Mouse (Mus musculus): ENCODE measurements around the gene Slc30a3. TPM values are rescaled to one million over a fixed set of nuclear protein-coding genes. Genes with fewer than 3 reads are reported as not detected.

The Slc30a3 gene
- 0.10 TPM in 1 of 2 replicates, not detected in the other for polyA plus RNA-seq (2015; fragmentation: Nextera tagmentation; extraction: Ambion mirVana)

- Histone ChIP-seq H3K4me1 (replicated peaks; ENCODE audit: control insufficient read depth, insufficient read depth, low read length) (no peaks in the 10 kb centered on the region), H3K4me2 (replicated peaks; ENCODE audit: low read depth) (no peak within 1 kb of the TSS)
- WGBS = 91% methylated on average over 18 of the region's 18 CpGs
These were observed at the start of gene Slc30a3 for GRCm38 (mm10) chr5:31108000-31108490. Gene Slc30a3 (minus strand): TSS chr5:31108237.

GRCm38 (mm10) chr5:31154152-31154553, 46.1 kb upstream of the Slc30a3 start, which contains the start of gene Mpv17:
Gene Mpv17 (minus strand): TSS chr5:31154251.
- Histone ChIP-seq H3K27me3 (replicated peaks; ENCODE audit: control insufficient read depth, insufficient read depth, low read length) (no peaks in the 10 kb centered on the region), H3K4me1 (replicated peaks; ENCODE audit: control insufficient read depth, insufficient read depth, low read length) (peaks cover 5% of the 10 kb centered on the region), H3K9ac (ENCODE audit: low read depth, low read length) (peak within 1 kb of the TSS; percentile 71), H3K36me3 (ENCODE audit: control insufficient read depth, insufficient read depth) (peaks cover 28% of the 10 kb centered on the region), H3K4me3 (ENCODE audit: low read depth, low read length) (peak within 1 kb of the TSS; percentile 73), H3K9me3 (ENCODE audit: control insufficient read depth) (no peaks in the 10 kb centered on the region), H3K4me2 (replicated peaks; ENCODE audit: low read depth) (peak within 1 kb of the TSS; percentile 79), H3K27ac (ENCODE audit: low read depth, low read length) (peak within 1 kb of the TSS; percentile 57)
- under 1% methylated on average over 19 of the region's 19 CpGs for WGBS
- peak; percentile 89 for ATAC-seq
- no peak for TF ChIP-seq CTCF (IDR thresholded peaks at IDR 0.05; ENCODE audit: low read depth)

More at GRCm38 (mm10) chr5:31108000-31108490, at the start of gene Slc30a3:
- Histone ChIP-seq H3K27ac (ENCODE audit: low read depth, low read length) (no peak within 1 kb of the TSS), H3K9me3 (ENCODE audit: control insufficient read depth) (no peaks in the 10 kb centered on the region), H3K4me3 (ENCODE audit: low read depth, low read length) (no peak within 1 kb of the TSS), H3K9ac (ENCODE audit: low read depth, low read length) (no peak within 1 kb of the TSS), H3K36me3 (ENCODE audit: control insufficient read depth, insufficient read depth) (no peaks in the 10 kb centered on the region), H3K27me3 (replicated peaks; ENCODE audit: control insufficient read depth, insufficient read depth, low read length) (0 out of 2 replicates have a peak, but pooled peaks cover 4% of the 10 kb centered on the region)
- no peak for TF ChIP-seq CTCF (IDR thresholded peaks at IDR 0.05; ENCODE audit: low read depth)
- ATAC-seq = no peak

- Histone ChIP-seq H3K27me3 (replicated peaks; ENCODE audit: control insufficient read depth, insufficient read depth, low read length) (no peaks in the 10 kb centered on the region), H3K9ac (ENCODE audit: low read depth, low read length) (peak overlapping the region; percentile 71), H3K4me2 (replicated peaks; ENCODE audit: low read depth) (peak overlapping the region; percentile 79), H3K9me3 (ENCODE audit: control insufficient read depth) (no peaks in the 10 kb centered on the region), H3K27ac (ENCODE audit: low read depth, low read length) (peak overlapping the region; percentile 57), H3K4me3 (ENCODE audit: low read depth, low read length) (peak overlapping the region; percentile 73), H3K4me1 (replicated peaks; ENCODE audit: control insufficient read depth, insufficient read depth, low read length) (peaks cover 5% of the 10 kb centered on the region), H3K36me3 (ENCODE audit: control insufficient read depth, insufficient read depth) (peaks cover 23% of the 10 kb centered on the region)
- TF ChIP-seq CTCF (IDR thresholded peaks at IDR 0.05; ENCODE audit: low read depth) = no peak
- WGBS = 25% methylated on average over 6 of the region's 6 CpGs
- ATAC-seq = 0 out of 2 replicates have a peak, but pooled peaks have one; percentile 5
These were observed 45.6 kb upstream of the Slc30a3 start for GRCm38 (mm10) chr5:31153516-31154151.

- WGBS = 70% methylated on average over 3 of the region's 3 CpGs
- no peak overlapping the region for H3K4me3 ChIP-seq (ENCODE audit: low read depth, low read length)
- ATAC-seq = peak; percentile 42; the same call in 1 of the 2 replicates
- peak overlapping the region; percentile 50; the same call in 1 of the 2 replicates for H3K27ac ChIP-seq (ENCODE audit: low read depth, low read length)
- H3K9ac ChIP-seq (ENCODE audit: low read depth, low read length) = no peak overlapping the region
- H3K4me2 ChIP-seq (replicated peaks; ENCODE audit: low read depth) = no peak overlapping the region
- TF ChIP-seq CTCF (IDR thresholded peaks at IDR 0.05; ENCODE audit: low read depth) = peak; percentile 54
- no peaks in the 10 kb centered on the region for H3K27me3 ChIP-seq (replicated peaks; ENCODE audit: control insufficient read depth, insufficient read depth, low read length)
- 0 out of 2 replicates have a peak, but pooled peaks cover 4% of the 10 kb centered on the region for H3K36me3 ChIP-seq (ENCODE audit: control insufficient read depth, insufficient read depth)
- no peaks in the 10 kb centered on the region for H3K9me3 ChIP-seq (ENCODE audit: control insufficient read depth)
- peaks cover 5% of the 10 kb centered on the region for H3K4me1 ChIP-seq (replicated peaks; ENCODE audit: control insufficient read depth, insufficient read depth, low read length)
These were observed 43.7 kb upstream of the Slc30a3 start for GRCm38 (mm10) chr5:31151746-31152145.

- Histone ChIP-seq H3K4me2 (replicated peaks; ENCODE audit: low read depth) (no peak overlapping the region), H3K4me1 (replicated peaks; ENCODE audit: control insufficient read depth, insufficient read depth, low read length) (peaks cover 5% of the 10 kb centered on the region), H3K27me3 (replicated peaks; ENCODE audit: control insufficient read depth, insufficient read depth, low read length) (no peaks in the 10 kb centered on the region), H3K36me3 (ENCODE audit: control insufficient read depth, insufficient read depth) (peaks cover 16% of the 10 kb centered on the region; the same call in 1 of the 2 replicates), H3K9ac (ENCODE audit: low read depth, low read length) (no peak overlapping the region), H3K27ac (ENCODE audit: low read depth, low read length) (no peak overlapping the region), H3K4me3 (ENCODE audit: low read depth, low read length) (no peak overlapping the region), H3K9me3 (ENCODE audit: control insufficient read depth) (no peaks in the 10 kb centered on the region)
- TF ChIP-seq CTCF (IDR thresholded peaks at IDR 0.05; ENCODE audit: low read depth) = no peak
- ATAC-seq = no peak
- 85% methylated on average over 4 of the region's 4 CpGs for WGBS
These were observed 41.7 kb upstream of the Slc30a3 start for GRCm38 (mm10) chr5:31149781-31150180.

GRCm38 (mm10) chr5:31138968-31139425, 31.0 kb upstream of the Slc30a3 start:
- Histone ChIP-seq H3K36me3 (ENCODE audit: control insufficient read depth, insufficient read depth) (peaks cover 11% of the 10 kb centered on the region; the same call in 1 of the 2 replicates), H3K4me1 (replicated peaks; ENCODE audit: control insufficient read depth, insufficient read depth, low read length) (no peaks in the 10 kb centered on the region), H3K4me3 (ENCODE audit: low read depth, low read length) (no peak overlapping the region), H3K9ac (ENCODE audit: low read depth, low read length) (no peak overlapping the region), H3K27me3 (replicated peaks; ENCODE audit: control insufficient read depth, insufficient read depth, low read length) (peaks cover 53% of the 10 kb centered on the region), H3K27ac (ENCODE audit: low read depth, low read length) (no peak overlapping the region), H3K4me2 (replicated peaks; ENCODE audit: low read depth) (peak overlapping the region; percentile 37; the same call in 1 of the 2 replicates), H3K9me3 (ENCODE audit: control insufficient read depth) (no peaks in the 10 kb centered on the region)
- WGBS = 8% methylated on average over 9 of the region's 9 CpGs
- no peak for ATAC-seq
- no peak for TF ChIP-seq CTCF (IDR thresholded peaks at IDR 0.05; ENCODE audit: low read depth)
